Mouse (Mus musculus): ENCODE results near the gene Smarcd3. TPM values are rescaled to one million over a fixed set of nuclear protein-coding genes. Genes with fewer than 3 reads are reported as not detected.

Gene Smarcd3
- polyA plus RNA-seq, 1 experiment from 2014 or later, result 44.2 TPM

DNA sequence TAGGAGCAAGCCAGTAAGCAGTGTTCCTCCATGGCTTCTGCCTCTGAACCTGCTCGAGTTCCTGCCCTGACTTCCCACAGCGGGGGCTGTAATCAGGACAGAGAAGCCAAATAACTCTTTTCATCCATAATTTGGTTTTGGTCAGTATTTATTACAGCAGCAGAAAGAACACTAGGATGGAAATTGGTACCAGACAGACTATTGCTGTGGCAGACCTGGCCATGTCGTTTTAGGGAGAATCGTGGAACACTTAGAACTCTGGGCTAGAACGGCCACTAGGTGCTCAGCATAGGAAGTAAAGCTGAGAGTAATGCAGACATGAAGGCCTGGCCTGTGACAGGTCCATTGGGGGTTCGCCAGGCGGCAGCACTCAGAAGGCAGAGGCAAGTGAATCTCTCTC, 25.5 kb upstream of the Smarcd3 start:
- Histone ChIP-seq H3K27ac (replicated peaks; ENCODE audit: low read depth, low read length) (no peak overlapping the region), H3K4me3 (ENCODE audit: low read depth, low read length) (no peak overlapping the region), H3K4me1 (ENCODE audit: control insufficient read depth, insufficient read depth, low read length) (no peaks in the 10 kb centered on the region), H3K27me3 (ENCODE audit: control insufficient read depth, insufficient read depth, low read length) (no peaks in the 10 kb centered on the region), H3K9ac (ENCODE audit: low read length) (no peak overlapping the region), H3K36me3 (ENCODE audit: control insufficient read depth, insufficient read depth, low read length) (no peaks in the 10 kb centered on the region), H3K9me3 (ENCODE audit: control insufficient read depth, low read length) (no peaks in the 10 kb centered on the region), H3K4me2 (ENCODE audit: low read depth, severe bottlenecking) (no peak overlapping the region)
- DNase-seq (ENCODE audit: low spot score) (no peak), ATAC-seq (ENCODE audit: insufficient number of reproducible peaks, low FRiP score, low TSS enrichment, low read depth) (no peak)
- 70% methylated on average over 7 of the region's 7 CpGs for WGBS

- no peak overlapping the region for H3K9ac ChIP-seq (ENCODE audit: low read length)
- 73% methylated on average over 4 of the region's 4 CpGs for WGBS
- no peak overlapping the region for H3K4me2 ChIP-seq (ENCODE audit: low read depth, severe bottlenecking)
- no peak overlapping the region for H3K27ac ChIP-seq (replicated peaks; ENCODE audit: low read depth, low read length)
- no peak overlapping the region for H3K4me3 ChIP-seq (ENCODE audit: low read depth, low read length)
- H3K9me3 ChIP-seq (ENCODE audit: control insufficient read depth, low read length), result no peaks in the 10 kb centered on the region
- no peaks in the 10 kb centered on the region for H3K36me3 ChIP-seq (ENCODE audit: control insufficient read depth, insufficient read depth, low read length)
- DNase-seq (ENCODE audit: low spot score) (no peak), ATAC-seq (ENCODE audit: insufficient number of reproducible peaks, low FRiP score, low TSS enrichment, low read depth) (no peak)
- H3K4me1 ChIP-seq (ENCODE audit: control insufficient read depth, insufficient read depth, low read length), result no peaks in the 10 kb centered on the region
- H3K27me3 ChIP-seq (ENCODE audit: control insufficient read depth, insufficient read depth, low read length), result no peaks in the 10 kb centered on the region
These were observed 25.0 kb upstream of the Smarcd3 start for GRCm38 (mm10) chr5:24649231-24649630.

- DNase-seq (ENCODE audit: low spot score), result no peak
- Histone ChIP-seq H3K4me1 (ENCODE audit: control insufficient read depth, insufficient read depth, low read length) (no peaks in the 10 kb centered on the region), H3K9me3 (ENCODE audit: control insufficient read depth, low read length) (no peaks in the 10 kb centered on the region), H3K36me3 (ENCODE audit: control insufficient read depth, insufficient read depth, low read length) (no peaks in the 10 kb centered on the region), H3K9ac (ENCODE audit: low read length) (no peak overlapping the region), H3K4me2 (ENCODE audit: low read depth, severe bottlenecking) (no peak overlapping the region), H3K4me3 (ENCODE audit: low read depth, low read length) (no peak overlapping the region), H3K27me3 (ENCODE audit: control insufficient read depth, insufficient read depth, low read length) (no peaks in the 10 kb centered on the region), H3K27ac (replicated peaks; ENCODE audit: low read depth, low read length) (no peak overlapping the region)
- 81% methylated on average over 1 of the region's 1 CpGs for WGBS
- ATAC-seq (ENCODE audit: insufficient number of reproducible peaks, low FRiP score, low TSS enrichment, low read depth), result no peak
These were observed 21.2 kb upstream of the Smarcd3 start for GRCm38 (mm10) chr5:24645454-24645853.

- Histone ChIP-seq H3K4me1 (ENCODE audit: control insufficient read depth, insufficient read depth, low read length) (0 out of 2 replicates have a peak, but pooled peaks cover 3% of the 10 kb centered on the region), H3K9ac (ENCODE audit: low read length) (no peak overlapping the region), H3K4me2 (ENCODE audit: low read depth, severe bottlenecking) (no peak overlapping the region), H3K27me3 (ENCODE audit: control insufficient read depth, insufficient read depth, low read length) (no peaks in the 10 kb centered on the region), H3K4me3 (ENCODE audit: low read depth, low read length) (no peak overlapping the region), H3K36me3 (ENCODE audit: control insufficient read depth, insufficient read depth, low read length) (no peaks in the 10 kb centered on the region), H3K9me3 (ENCODE audit: control insufficient read depth, low read length) (no peaks in the 10 kb centered on the region), H3K27ac (replicated peaks; ENCODE audit: low read depth, low read length) (no peak overlapping the region)
- WGBS, result 84% methylated on average over 6 of the region's 6 CpGs
- ATAC-seq (ENCODE audit: insufficient number of reproducible peaks, low FRiP score, low TSS enrichment, low read depth) (no peak), DNase-seq (ENCODE audit: low spot score) (no peak)
These were observed 14.9 kb upstream of the Smarcd3 start for GRCm38 (mm10) chr5:24639081-24639480.

GRCm38 (mm10) chr5:24638131-24638530, 13.9 kb upstream of the Smarcd3 start:
- no peak for ATAC-seq (ENCODE audit: insufficient number of reproducible peaks, low FRiP score, low TSS enrichment, low read depth)
- Histone ChIP-seq H3K27ac (replicated peaks; ENCODE audit: low read depth, low read length) (no peak overlapping the region), H3K36me3 (ENCODE audit: control insufficient read depth, insufficient read depth, low read length) (no peaks in the 10 kb centered on the region), H3K4me1 (ENCODE audit: control insufficient read depth, insufficient read depth, low read length) (0 out of 2 replicates have a peak, but pooled peaks cover 3% of the 10 kb centered on the region), H3K4me3 (ENCODE audit: low read depth, low read length) (no peak overlapping the region), H3K4me2 (ENCODE audit: low read depth, severe bottlenecking) (no peak overlapping the region), H3K9ac (ENCODE audit: low read length) (no peak overlapping the region), H3K9me3 (ENCODE audit: control insufficient read depth, low read length) (no peaks in the 10 kb centered on the region), H3K27me3 (ENCODE audit: control insufficient read depth, insufficient read depth, low read length) (no peaks in the 10 kb centered on the region)
- no peak for DNase-seq (ENCODE audit: low spot score)
- 49% methylated on average over 6 of the region's 6 CpGs for WGBS

DNA sequence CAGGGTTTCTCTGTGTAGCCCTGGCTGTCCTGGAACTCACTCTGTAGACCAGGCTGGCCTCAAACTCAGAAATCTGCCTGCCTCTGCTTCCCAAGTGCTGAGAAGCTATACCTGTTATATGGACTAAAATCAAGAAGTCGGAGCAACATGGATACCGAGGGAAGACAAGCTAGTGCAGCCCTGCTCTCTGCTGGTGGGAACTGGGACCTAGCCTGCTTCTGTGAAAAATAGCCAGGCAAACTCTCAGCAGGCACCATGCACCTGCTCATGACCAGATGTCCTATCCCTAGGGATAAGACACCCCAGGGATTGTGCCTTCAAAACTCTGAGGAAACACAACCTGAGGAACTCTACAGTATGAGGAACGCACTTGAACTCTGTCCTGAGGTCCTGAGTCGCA, 12.8 kb upstream of the Smarcd3 start:
- Histone ChIP-seq H3K36me3 (ENCODE audit: control insufficient read depth, insufficient read depth, low read length) (no peaks in the 10 kb centered on the region), H3K4me3 (ENCODE audit: low read depth, low read length) (no peak overlapping the region), H3K4me1 (ENCODE audit: control insufficient read depth, insufficient read depth, low read length) (0 out of 2 replicates have a peak, but pooled peaks cover 3% of the 10 kb centered on the region), H3K9ac (ENCODE audit: low read length) (no peak overlapping the region), H3K4me2 (ENCODE audit: low read depth, severe bottlenecking) (no peak overlapping the region), H3K27ac (replicated peaks; ENCODE audit: low read depth, low read length) (no peak overlapping the region), H3K9me3 (ENCODE audit: control insufficient read depth, low read length) (no peaks in the 10 kb centered on the region), H3K27me3 (ENCODE audit: control insufficient read depth, insufficient read depth, low read length) (no peaks in the 10 kb centered on the region)
- ATAC-seq (ENCODE audit: insufficient number of reproducible peaks, low FRiP score, low TSS enrichment, low read depth) (no peak), DNase-seq (ENCODE audit: low spot score) (no peak)
- 79% methylated on average over 4 of the region's 4 CpGs for WGBS

GRCm38 (mm10) chr5:24635526-24636141, 11.4 kb upstream of the Smarcd3 start:
- no peak for DNase-seq (ENCODE audit: low spot score)
- WGBS, result 74% methylated on average over 6 of the region's 6 CpGs

GRCm38 (mm10) chr5:24635093-24635492, 10.9 kb upstream of the Smarcd3 start:
- 48% methylated on average over 1 of the region's 1 CpGs for WGBS
- Histone ChIP-seq H3K4me1 (ENCODE audit: control insufficient read depth, insufficient read depth, low read length) (0 out of 2 replicates have a peak, but pooled peaks cover 3% of the 10 kb centered on the region), H3K9me3 (ENCODE audit: control insufficient read depth, low read length) (no peaks in the 10 kb centered on the region), H3K4me2 (ENCODE audit: low read depth, severe bottlenecking) (no peak overlapping the region), H3K27ac (replicated peaks; ENCODE audit: low read depth, low read length) (no peak overlapping the region), H3K4me3 (ENCODE audit: low read depth, low read length) (no peak overlapping the region), H3K36me3 (ENCODE audit: control insufficient read depth, insufficient read depth, low read length) (no peaks in the 10 kb centered on the region), H3K27me3 (ENCODE audit: control insufficient read depth, insufficient read depth, low read length) (no peaks in the 10 kb centered on the region), H3K9ac (ENCODE audit: low read length) (no peak overlapping the region)
- no peak for ATAC-seq (ENCODE audit: insufficient number of reproducible peaks, low FRiP score, low TSS enrichment, low read depth)
- DNase-seq (ENCODE audit: low spot score), result no peak

More at GRCm38 (mm10) chr5:24635526-24636141, 11.4 kb upstream of the Smarcd3 start:
- Histone ChIP-seq H3K36me3 (ENCODE audit: control insufficient read depth, insufficient read depth, low read length) (no peaks in the 10 kb centered on the region), H3K27me3 (ENCODE audit: control insufficient read depth, insufficient read depth, low read length) (no peaks in the 10 kb centered on the region), H3K9ac (ENCODE audit: low read length) (no peak overlapping the region), H3K4me1 (ENCODE audit: control insufficient read depth, insufficient read depth, low read length) (0 out of 2 replicates have a peak, but pooled peaks cover 3% of the 10 kb centered on the region), H3K9me3 (ENCODE audit: control insufficient read depth, low read length) (no peaks in the 10 kb centered on the region), H3K4me2 (ENCODE audit: low read depth, severe bottlenecking) (no peak overlapping the region), H3K4me3 (ENCODE audit: low read depth, low read length) (no peak overlapping the region), H3K27ac (replicated peaks; ENCODE audit: low read depth, low read length) (no peak overlapping the region)
- ATAC-seq (ENCODE audit: insufficient number of reproducible peaks, low FRiP score, low TSS enrichment, low read depth), result no peak

GRCm38 (mm10) chr5:24629712-24630111, 5.5 kb upstream of the Smarcd3 start:
- 70% methylated on average over 3 of the region's 3 CpGs for WGBS

More at GRCm38 (mm10) chr5:24629712-24630111, 5.5 kb upstream of the Smarcd3 start:
- H3K27ac ChIP-seq (replicated peaks; ENCODE audit: low read depth, low read length), result no peak overlapping the region
- H3K36me3 ChIP-seq (ENCODE audit: control insufficient read depth, insufficient read depth, low read length), result no peaks in the 10 kb centered on the region
- H3K27me3 ChIP-seq (ENCODE audit: control insufficient read depth, insufficient read depth, low read length), result peaks cover 4% of the 10 kb centered on the region; the same call in 1 of the 2 replicates
- H3K4me2 ChIP-seq (ENCODE audit: low read depth, severe bottlenecking), result no peak overlapping the region
- peaks cover 1% of the 10 kb centered on the region; the same call in 1 of the 2 replicates for H3K4me1 ChIP-seq (ENCODE audit: control insufficient read depth, insufficient read depth, low read length)
- H3K9ac ChIP-seq (ENCODE audit: low read length), result no peak overlapping the region
- H3K4me3 ChIP-seq (ENCODE audit: low read depth, low read length), result no peak overlapping the region
- no peak for DNase-seq (ENCODE audit: low spot score)
- H3K9me3 ChIP-seq (ENCODE audit: control insufficient read depth, low read length), result no peaks in the 10 kb centered on the region
- no peak for ATAC-seq (ENCODE audit: insufficient number of reproducible peaks, low FRiP score, low TSS enrichment, low read depth)
